Mouse (Mus musculus) splenic B cell, adult 2 months (primary cell): ENCODE data around the gene Astn2.

Experiments used
- DNase-seq: peaks from one replicate; pipeline ENCODE4 v3.0.0-alpha.2; 2011; ENCODE audit warnings: low read depth, low spot score
- H3K27me3 ChIP-seq: 2 replicates; pipeline ENCODE4 v1.6.1; 2012; ENCODE audit warnings: mild to moderate bottlenecking, low read length, moderate library complexity, mixed read lengths; ENCODE audit not compliant: control insufficient read depth, poor library complexity, insufficient read depth, severe bottlenecking
- H3K36me3 ChIP-seq: 2 replicates; pipeline ENCODE4 v1.6.1; 2012; ENCODE audit warnings: mild to moderate bottlenecking, low read length, moderate library complexity, mixed read lengths; ENCODE audit not compliant: control insufficient read depth, poor library complexity, insufficient read depth, severe bottlenecking

Gene Astn2

DNA sequence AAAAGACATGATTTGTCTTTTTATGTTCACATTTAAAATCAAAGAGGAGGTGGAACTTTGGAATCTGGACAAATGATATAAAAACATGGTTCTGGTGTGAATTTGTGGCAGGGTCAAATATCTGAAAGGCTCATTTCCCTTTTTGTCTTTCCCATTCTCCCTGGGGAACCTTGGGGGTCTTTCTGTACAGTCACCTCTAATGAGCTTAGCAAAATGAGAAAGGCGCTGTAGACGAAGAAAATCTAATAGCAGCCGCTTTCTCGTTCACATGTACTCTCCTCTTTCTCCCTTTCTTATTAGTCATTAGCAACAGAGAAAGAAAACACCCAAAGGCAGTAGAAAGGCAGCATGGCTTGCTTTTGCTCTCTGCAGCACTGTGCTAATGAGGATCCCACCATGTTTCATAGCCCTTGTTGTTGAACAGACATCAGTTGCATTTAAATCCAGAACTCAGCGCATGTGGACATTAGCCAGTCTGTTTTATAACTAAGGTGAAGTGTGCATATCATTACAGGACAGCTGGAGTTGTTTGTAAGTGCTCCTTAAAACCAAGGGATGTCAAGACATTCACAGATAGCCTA lies 737.3 kb downstream of the Astn2 start:
- no peak for DNase-seq
- H3K36me3 ChIP-seq: no peaks in the 10 kb centered on the region
- no peaks in the 10 kb centered on the region for H3K27me3 ChIP-seq

DNA sequence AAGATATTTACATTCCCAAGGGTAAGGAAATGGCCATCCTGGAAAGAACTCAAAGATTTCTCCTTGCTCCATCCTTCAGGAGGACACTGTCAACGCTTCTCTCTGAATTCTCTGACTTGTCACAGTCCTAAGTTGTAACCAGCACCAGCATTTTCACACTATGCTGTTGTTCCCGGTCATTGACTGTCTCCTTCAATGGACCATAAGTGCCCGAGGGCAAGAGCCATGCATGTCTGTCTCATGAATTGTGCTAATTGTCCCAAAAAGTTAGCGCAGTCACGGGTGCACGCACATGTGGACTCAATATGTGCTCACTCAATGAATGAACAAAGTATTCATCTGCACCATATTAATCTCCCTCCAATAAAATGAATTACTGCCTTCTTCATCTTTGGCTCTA lies 741.2 kb downstream of the Astn2 start:
- H3K27me3 ChIP-seq: no peaks in the 10 kb centered on the region
- DNase-seq: no peak
- no peaks in the 10 kb centered on the region for H3K36me3 ChIP-seq

DNA sequence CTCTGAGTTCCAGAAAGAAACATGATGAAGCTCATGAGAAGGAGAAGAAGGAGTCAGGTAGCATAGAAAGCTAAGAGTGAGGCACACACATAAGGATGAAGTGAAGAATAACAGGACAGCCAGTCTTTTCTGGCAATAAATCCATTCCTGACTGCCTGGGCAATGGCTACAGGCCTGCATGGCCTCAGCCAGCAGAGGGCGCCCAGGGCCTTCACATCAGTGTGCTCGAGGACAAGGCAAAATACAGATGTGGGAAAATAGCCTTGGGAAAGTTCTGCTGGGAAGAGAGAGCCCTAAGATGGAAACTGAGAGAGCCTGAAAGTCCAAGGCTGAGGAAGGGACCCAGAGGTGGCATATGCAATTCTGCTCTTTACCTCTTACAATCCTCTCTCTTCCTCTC lies 749.7 kb downstream of the Astn2 start:
- H3K27me3 ChIP-seq: no peaks in the 10 kb centered on the region
- DNase-seq: no peak
- H3K36me3 ChIP-seq: no peaks in the 10 kb centered on the region

DNA sequence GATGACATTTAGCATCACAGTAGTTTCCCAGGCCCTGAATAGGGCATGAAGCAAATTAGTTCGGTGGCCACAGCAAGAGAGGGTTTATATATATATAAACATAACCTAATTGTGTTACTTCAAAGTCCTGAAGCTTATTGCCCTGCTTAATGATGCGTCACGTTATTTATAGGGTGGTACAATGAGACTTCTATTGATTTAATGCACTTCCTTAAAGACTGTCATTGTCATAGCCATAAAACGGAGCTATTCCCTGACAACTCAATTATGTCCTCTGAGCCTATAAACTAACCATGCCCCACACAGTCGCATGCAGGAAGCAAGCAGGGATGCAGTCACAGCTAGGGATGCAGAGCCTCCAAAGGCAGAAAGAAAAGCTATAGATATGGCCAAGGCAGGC lies 761.8 kb downstream of the Astn2 start:
- Histone ChIP-seq H3K27me3 (no peaks in the 10 kb centered on the region; the same call in 1 of the 2 replicates), H3K36me3 (no peaks in the 10 kb centered on the region)
- DNase-seq: no peak

DNA sequence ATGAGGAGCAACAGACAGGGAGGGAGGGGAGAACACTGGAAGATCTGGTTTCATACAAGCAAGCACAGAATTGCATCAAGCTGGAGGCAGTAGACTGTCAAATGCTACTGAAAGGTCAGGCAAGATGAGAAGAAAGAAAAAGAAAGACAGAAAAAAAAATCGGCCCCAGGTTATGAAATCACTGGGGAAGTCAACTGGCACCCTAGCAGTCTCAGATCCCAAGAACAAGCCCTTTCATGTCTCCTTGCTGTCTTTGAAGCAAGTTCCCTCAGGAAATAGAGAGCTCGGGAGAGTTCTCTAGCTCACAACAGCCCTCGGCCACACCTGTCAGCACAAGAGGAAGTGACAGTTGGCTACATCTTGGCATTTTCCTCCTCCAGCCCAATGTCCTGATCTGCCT lies 766.2 kb downstream of the Astn2 start:
- DNase-seq: no peak
- H3K27me3 ChIP-seq: no peaks in the 10 kb centered on the region; the same call in 1 of the 2 replicates
- no peaks in the 10 kb centered on the region for H3K36me3 ChIP-seq

DNA sequence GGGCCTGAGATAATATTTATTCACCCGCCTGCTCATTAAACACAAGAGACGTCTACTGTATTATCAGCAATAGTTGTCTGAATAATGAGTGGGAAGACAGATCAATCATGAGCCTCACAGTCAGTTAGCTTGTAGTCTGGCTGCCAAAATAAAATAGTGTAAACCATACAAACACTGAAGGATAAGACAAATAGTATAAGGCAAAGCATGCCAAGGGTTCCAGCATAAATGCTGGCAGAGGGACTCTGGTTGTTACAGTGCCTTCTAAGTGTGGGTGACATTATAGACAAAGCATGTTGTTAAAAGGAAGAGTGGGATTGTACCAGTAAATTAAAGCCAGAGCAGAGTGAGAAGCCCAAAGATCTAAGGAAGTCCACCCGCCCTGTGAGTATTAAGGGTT lies 784.3 kb downstream of the Astn2 start:
- DNase-seq: no peak
- no peaks in the 10 kb centered on the region for H3K27me3 ChIP-seq
- no peaks in the 10 kb centered on the region for H3K36me3 ChIP-seq

DNA sequence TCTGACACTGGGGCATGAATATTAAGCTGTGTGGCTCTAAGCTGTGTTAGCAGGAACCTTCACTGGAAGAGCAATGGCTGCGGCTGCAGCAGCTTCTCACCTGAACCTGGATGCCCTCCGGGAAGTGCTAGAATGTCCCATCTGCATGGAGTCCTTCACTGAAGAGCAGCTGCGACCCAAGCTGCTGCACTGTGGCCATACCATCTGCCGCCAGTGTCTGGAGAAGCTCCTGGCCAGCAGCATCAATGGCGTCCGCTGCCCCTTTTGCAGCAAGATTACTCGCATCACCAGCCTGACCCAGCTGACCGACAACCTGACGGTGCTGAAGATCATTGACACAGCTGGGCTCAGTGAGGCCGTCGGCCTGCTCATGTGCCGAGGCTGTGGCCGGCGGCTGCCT lies 791.3 kb downstream of the Astn2 start:
- H3K27me3 ChIP-seq: no peaks in the 10 kb centered on the region
- DNase-seq: no peak

DNA sequence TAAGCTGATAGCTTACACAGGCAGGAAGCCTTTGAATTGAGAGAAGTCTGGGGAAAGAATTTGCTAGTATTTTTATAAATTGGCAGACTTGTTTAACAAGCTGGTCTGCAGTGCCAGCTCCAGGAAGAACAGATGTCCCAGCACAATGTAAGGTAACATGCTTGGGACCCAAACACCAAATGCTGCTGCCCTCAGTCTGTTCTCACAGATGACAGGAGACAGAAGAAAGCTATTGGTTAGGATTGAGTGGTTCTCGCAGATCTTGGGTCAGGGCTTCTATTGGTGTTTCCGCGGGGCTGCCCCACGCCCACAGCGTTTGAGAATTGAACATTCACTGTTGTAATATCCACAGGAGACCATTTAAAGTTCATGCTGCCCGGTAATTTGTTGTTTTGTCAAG lies 793.5 kb downstream of the Astn2 start:
- H3K36me3 ChIP-seq: no peaks in the 10 kb centered on the region
- no peak for DNase-seq
- no peaks in the 10 kb centered on the region for H3K27me3 ChIP-seq

More for the DNA sequence above, 791.3 kb downstream of the Astn2 start:
- H3K36me3 ChIP-seq: no peaks in the 10 kb centered on the region

DNA sequence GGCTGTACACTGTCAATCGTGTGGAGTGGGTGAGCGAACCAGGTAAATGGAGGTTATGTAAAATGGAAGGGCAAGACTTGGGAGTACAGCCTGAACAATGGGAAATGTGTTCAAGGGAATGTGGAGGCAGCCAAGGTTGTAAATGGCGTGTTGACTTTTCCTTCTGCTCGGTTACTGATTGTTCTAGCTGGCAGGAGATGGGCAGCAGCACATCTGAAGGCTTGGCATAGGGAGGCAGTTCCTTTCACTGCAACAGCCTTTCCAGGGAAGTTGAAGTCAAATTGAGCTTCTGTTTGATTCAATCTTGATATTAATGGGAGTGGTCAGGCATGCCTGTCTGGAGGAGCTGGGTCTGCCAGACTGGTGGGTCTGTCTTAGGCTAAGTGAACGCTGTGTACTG lies 794.1 kb downstream of the Astn2 start:
- Histone ChIP-seq H3K36me3 (no peaks in the 10 kb centered on the region), H3K27me3 (no peaks in the 10 kb centered on the region)
- no peak for DNase-seq

DNA sequence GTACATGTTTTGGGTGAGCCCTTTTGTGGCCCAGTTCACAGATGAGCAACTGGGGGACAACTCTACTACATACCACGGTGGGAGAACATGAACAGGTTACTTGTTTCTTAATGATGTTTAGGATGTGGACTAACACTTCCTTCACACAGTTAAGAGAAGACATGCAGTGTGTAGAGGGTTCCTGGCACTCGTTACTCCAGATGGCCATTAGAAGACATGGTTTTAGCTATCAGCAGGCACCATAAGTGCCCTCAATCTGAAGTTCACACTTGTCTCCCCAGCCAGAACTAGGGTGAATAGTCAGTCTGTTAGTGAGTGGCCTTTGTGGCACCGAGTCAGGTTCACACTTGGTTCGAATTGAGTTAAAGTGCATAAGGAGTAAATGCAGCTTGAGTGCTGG lies 796.3 kb downstream of the Astn2 start:
- Histone ChIP-seq H3K27me3 (no peaks in the 10 kb centered on the region), H3K36me3 (no peaks in the 10 kb centered on the region)
- DNase-seq: no peak

DNA sequence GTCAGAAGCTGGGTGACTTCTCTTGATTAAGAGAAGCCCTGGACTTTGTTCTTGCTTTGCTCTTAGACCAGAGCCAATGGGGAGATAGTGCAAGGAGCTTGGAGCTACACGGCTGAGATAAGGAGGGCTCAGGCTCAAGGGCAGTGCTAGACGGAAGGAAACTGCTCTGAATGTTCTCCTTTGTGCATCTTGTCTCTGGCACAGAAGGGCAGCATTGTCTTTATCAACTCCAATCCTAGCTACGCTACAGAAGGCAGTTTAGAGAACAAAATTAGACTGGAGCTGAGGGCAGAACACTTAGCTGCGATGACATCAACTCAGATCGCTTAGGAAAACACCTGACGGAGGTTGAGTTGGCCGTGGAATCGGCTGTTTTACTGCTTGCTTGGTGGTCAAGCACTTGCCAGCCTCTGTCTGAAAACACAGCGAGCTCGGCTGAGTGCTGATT lies 797.2 kb downstream of the Astn2 start:
- Histone ChIP-seq H3K36me3 (no peaks in the 10 kb centered on the region), H3K27me3 (no peaks in the 10 kb centered on the region)
- DNase-seq: no peak

DNA sequence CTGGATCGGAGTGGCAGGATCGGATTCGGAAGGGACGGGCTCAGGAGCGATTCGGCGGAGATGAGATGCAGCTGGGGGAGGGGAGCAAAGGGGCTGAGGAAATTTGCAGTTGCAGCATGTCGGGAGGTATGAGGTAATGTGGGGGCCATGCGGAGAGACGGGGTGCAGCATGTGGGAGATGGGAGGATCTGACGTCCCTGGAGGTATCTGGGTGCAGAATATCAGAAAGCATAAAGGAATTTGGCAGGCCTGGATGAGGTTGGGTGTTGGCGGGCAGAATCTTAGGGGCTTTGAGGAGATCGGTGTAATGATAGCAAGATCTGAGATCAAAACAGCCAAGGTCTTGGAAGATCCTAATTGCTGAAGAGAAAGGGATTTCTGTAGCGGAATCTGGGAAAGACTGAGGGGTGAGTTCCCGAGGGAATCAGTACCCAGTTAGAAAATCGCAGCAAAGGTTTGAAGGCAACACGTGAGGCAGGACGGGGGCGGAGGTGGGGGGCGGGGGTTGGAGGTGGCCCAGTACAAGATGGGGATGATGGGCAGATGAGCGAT lies 799.2 kb downstream of the Astn2 start:
- H3K27me3 ChIP-seq: no peaks in the 10 kb centered on the region
- DNase-seq: peak; percentile 3

DNA sequence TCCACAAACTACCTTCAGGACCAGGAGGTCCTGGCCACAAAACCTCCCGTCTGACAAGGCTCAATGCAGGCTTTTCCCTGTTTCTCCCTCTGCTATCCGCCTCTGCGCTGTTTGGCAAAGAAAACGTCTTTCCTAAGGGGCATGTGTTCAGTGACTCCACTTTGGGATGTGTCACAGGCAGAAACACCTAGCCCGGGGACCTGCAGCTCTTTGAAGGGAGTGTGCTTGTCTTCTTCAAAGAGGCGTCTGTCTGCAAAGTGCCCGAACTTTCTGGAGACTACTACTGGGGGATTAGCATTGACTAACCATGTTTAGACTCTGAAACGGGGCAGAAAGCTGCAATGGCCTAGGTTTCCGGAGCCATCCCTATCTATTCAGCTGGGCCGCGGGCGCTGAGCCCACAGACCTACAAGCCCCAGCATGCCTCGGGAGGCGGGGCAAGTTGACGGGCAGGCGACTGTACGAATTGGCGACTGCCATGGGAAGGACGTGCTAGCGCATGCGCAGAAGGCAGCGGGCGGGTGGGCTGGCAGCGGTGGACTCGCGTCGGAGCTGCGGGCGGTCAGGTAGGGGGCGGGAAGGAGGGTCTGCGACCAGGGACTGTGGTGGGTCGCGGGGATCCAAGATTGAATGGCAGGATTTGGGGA lies 799.8 kb downstream of the Astn2 start, which contains the start of gene Trim32:
Gene Trim32, plus strand, starts transcription at position 483 of the 647 bp plus-strand sequence.
- peak; percentile 92 for DNase-seq
- Histone ChIP-seq H3K27me3 (no peaks in the 10 kb centered on the region), H3K36me3 (no peaks in the 10 kb centered on the region)

More for the DNA sequence above, 799.2 kb downstream of the Astn2 start:
- no peaks in the 10 kb centered on the region for H3K36me3 ChIP-seq

DNA sequence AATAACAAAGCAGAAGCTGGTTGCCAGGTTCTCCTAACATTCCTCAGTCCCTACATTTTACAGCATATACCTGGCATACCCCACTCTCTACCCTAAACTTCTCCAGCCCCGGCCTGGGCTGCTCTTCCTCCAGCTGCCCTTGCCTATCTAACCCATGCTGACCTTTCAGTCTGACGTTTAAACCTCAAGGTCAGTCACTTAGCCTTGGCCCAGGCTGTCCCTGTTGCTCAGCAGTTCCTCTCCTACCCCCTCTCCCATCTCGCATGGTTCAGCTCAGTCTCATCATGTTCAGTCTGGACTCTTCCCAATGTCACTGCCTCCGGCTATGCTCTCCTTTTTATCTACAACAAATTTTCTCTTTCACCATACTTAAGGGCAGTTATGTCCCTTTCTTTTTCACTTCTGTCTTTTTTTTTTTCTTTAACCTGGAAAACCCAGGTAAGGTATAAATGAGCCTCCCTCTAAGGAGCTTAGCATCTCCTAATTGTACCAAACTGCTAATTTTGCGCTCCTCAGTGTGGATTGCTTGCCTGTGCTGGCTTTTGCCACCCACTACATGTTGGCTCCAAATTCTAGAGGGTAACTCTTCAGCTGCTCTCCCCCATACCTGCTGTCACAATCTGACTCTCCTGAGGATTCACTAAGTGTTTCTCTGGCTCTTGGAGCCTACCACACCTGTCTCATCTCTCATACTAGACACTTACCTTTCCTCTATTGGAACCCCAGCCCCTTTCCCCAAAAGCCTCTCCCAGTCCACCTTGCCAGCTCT lies 809.6 kb downstream of the Astn2 start:
- no peak for DNase-seq
- no peaks in the 10 kb centered on the region for H3K27me3 ChIP-seq

DNA sequence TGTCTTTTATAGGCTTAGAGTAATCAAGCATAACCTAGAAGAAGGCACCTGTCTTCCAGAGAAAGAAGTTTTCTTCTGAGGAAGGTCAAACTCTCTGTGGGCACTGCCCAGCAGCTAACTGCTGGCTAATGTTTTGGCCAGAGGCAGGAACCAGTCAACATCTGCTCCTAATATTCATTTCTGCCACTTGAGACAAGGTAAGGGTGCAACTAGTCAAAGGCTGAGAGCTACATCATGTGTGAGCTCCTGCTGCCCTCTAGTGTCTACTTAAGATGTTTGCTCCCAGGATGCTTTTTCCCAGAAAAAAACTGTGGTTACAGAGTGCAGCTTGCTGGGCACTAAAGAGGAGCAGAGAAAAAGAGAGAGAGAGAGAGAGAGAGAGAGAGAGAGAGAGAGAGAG lies 814.6 kb downstream of the Astn2 start:
- Histone ChIP-seq H3K36me3 (no peaks in the 10 kb centered on the region), H3K27me3 (no peaks in the 10 kb centered on the region)
- peak; percentile 13 for DNase-seq

More for the DNA sequence above, 809.6 kb downstream of the Astn2 start:
- H3K36me3 ChIP-seq: no peaks in the 10 kb centered on the region
